Mouse (Mus musculus) ES-Bruce4 (cell line): ENCODE measurements at regions not wholly inside any gene's neighbourhood (a gene's known extent, or its start where the extent isn't known, plus 50 kb on each side); places are given as distances from the start of the nearest gene placed in this dataset.

Experiments
- H3K27ac ChIP-seq: 2 replicates; pipeline ENCODE4 v1.5.1; 2012; ENCODE audit warnings: low read length, inconsistent platforms; ENCODE audit not compliant: insufficient read depth
- H3K27me3 ChIP-seq: 2 replicates; pipeline ENCODE4 v1.6.1; 2012; ENCODE audit warnings: mild to moderate bottlenecking, low read length, inconsistent platforms; ENCODE audit not compliant: control insufficient read depth, poor library complexity, insufficient read depth, severe bottlenecking
- H3K36me3 ChIP-seq: 2 replicates; pipeline ENCODE4 v1.6.1; 2012; ENCODE audit warnings: inconsistent platforms, mild to moderate bottlenecking, low read length, moderate library complexity; ENCODE audit not compliant: control insufficient read depth, poor library complexity, insufficient read depth, severe bottlenecking
- H3K4me1 ChIP-seq: one replicate; pipeline ENCODE4 v1.8.1; 2011; ENCODE audit warnings: low read length; ENCODE audit not compliant: control insufficient read depth, insufficient read depth
- H3K4me3 ChIP-seq: 2 replicates; pipeline ENCODE4 v1.5.1; 2011; ENCODE audit warnings: low read depth, mild to moderate bottlenecking, low read length
- H3K9ac ChIP-seq: 2 replicates; pipeline ENCODE4 v1.6.1; 2012; ENCODE audit warnings: low read depth, mild to moderate bottlenecking, inconsistent platforms; ENCODE audit not compliant: poor library complexity, severe bottlenecking
- H3K9me3 ChIP-seq: replicated peaks from 2 replicates; pipeline ENCODE4 v1.6.1; 2012; ENCODE audit warnings: mild to moderate bottlenecking, low read length, inconsistent platforms; ENCODE audit not compliant: control insufficient read depth, poor library complexity, insufficient read depth, severe bottlenecking
- CTCF ChIP-seq: IDR thresholded peaks from one replicate; pipeline ENCODE4 v1.8.1; 2011; ENCODE audit warnings: low read depth, low read length
- EP300 ChIP-seq: IDR thresholded peaks from 2 replicates; pipeline ENCODE4 v1.6.1; 2011; ENCODE audit warnings: low read depth, low read length; ENCODE audit not compliant: insufficient read depth
- POLR2A ChIP-seq: IDR thresholded peaks from one replicate; pipeline ENCODE4 v1.8.1; 2011; ENCODE audit warnings: low read length; ENCODE audit not compliant: insufficient read depth

DNA sequence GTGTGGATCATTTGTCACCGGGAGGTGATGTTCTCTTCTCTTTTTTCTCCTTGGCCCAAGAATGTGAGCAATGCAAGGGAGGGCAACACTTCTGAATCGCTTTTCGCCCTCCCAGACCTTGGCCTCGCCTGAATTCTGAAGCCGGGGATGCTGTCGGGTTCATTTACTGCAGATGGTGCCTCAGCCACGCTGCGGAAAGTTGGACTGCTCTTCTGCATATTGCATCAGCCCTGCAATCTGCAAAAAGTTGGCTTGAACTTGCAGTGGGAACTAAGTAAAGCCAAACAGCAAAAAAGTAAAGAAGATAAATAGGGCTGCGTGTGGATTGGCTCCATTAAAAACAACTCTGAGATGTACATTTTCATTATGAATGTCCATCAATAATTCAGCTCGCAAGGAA, 55.9 kb upstream of the Dok5 start:
- TF ChIP-seq EP300: no peak
- no peak for TF ChIP-seq POLR2A
- no peak for TF ChIP-seq CTCF
- Histone ChIP-seq H3K4me3 (no peak overlapping the region), H3K9ac (no peak overlapping the region), H3K27ac (no peak overlapping the region), H3K4me1 (no peaks in the 10 kb centered on the region), H3K27me3 (no peaks in the 10 kb centered on the region), H3K36me3 (no peaks in the 10 kb centered on the region), H3K9me3 (no peaks in the 10 kb centered on the region; the same call in 1 of the 2 replicates)

DNA sequence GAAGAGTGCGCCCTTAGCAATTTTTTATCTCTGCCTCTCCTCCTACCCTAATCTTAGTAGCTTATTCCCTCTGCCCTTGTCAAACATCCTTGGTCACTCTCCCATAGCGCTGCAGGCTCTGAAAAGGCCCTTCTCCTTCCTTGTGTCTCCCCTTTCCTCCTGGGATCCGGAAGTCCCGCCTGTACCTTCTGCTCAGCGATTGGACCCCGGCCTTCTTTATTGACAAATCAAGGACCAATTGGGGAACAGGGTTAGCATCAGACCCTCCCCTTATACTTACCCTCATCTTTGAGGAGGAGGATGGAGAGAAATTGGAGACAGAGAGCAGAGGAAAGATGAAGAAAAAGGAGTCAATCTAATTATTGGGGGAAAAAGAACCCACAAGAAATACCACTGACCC, 57.9 kb upstream of the Dok5 start:
- H3K9me3 ChIP-seq: no peaks in the 10 kb centered on the region; the same call in 1 of the 2 replicates
- TF ChIP-seq CTCF: no peak
- no peak for TF ChIP-seq EP300
- TF ChIP-seq POLR2A: peak; percentile 33
- no peaks in the 10 kb centered on the region for H3K4me1 ChIP-seq
- peak overlapping the region; percentile 79 for H3K4me3 ChIP-seq
- no peaks in the 10 kb centered on the region for H3K27me3 ChIP-seq
- H3K36me3 ChIP-seq: no peaks in the 10 kb centered on the region
- peak overlapping the region; percentile 18; the same call in 1 of the 2 replicates for H3K9ac ChIP-seq
- no peak overlapping the region for H3K27ac ChIP-seq

DNA sequence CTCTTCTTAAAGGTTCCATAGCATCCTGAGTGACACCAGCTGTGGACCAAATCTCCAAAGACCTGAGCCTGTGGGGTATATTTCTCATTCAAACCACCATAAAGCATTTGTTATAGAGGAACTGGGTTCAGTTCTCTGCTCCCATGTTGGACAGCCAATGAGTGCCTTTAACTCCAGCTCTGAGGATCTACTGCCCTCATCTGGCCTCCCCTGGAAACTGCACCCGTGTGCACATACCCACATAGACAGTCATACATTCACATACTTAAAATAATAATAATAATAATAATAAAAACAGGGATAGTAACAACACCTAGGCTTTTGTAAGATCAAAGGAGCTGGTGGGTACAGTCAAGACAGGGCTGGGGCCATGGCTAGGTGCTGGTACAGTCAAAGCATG, 58.8 kb upstream of the Dok5 start:
- TF ChIP-seq POLR2A (no peak), CTCF (peak; percentile 47)
- no peaks in the 10 kb centered on the region for H3K4me1 ChIP-seq
- H3K4me3 ChIP-seq: no peak overlapping the region
- no peaks in the 10 kb centered on the region for H3K36me3 ChIP-seq
- no peak overlapping the region for H3K9ac ChIP-seq
- H3K27me3 ChIP-seq: no peaks in the 10 kb centered on the region
- no peaks in the 10 kb centered on the region; the same call in 1 of the 2 replicates for H3K9me3 ChIP-seq
- no peak overlapping the region for H3K27ac ChIP-seq

- Histone ChIP-seq H3K36me3 (no peaks in the 10 kb centered on the region), H3K27ac (no peak overlapping the region), H3K9ac (no peak overlapping the region), H3K27me3 (no peaks in the 10 kb centered on the region), H3K4me1 (no peaks in the 10 kb centered on the region), H3K4me3 (no peak overlapping the region), H3K9me3 (no peaks in the 10 kb centered on the region; the same call in 1 of the 2 replicates)
- no peak for TF ChIP-seq EP300
- TF ChIP-seq POLR2A: no peak
- TF ChIP-seq CTCF: no peak
These were observed 62.6 kb upstream of the Dok5 start for GRCm38 (mm10) chr2:170668960-170669359.

DNA sequence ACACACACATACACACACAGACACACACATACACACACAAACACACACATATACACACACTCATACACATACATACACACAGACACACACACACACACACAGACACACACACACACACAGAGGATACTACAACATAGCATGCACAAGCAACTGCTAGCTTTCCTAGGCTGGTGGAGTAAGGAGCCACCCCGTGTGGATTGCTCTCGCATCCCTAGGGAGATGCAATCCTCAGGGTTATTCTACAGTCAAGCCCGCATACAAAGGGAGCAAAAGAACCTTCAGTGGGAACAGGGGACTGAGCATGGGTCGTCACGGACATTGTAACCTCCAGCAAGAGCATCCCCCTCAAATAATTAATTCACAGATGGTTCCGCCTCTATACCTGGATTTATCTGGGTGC, 63.1 kb upstream of the Dok5 start:
- H3K9ac ChIP-seq: no peak overlapping the region
- H3K4me3 ChIP-seq: no peak overlapping the region
- H3K27me3 ChIP-seq: no peaks in the 10 kb centered on the region
- no peaks in the 10 kb centered on the region for H3K4me1 ChIP-seq
- no peaks in the 10 kb centered on the region for H3K36me3 ChIP-seq
- TF ChIP-seq CTCF: no peak
- TF ChIP-seq POLR2A: no peak
- no peak for TF ChIP-seq EP300
- no peaks in the 10 kb centered on the region; the same call in 1 of the 2 replicates for H3K9me3 ChIP-seq
- H3K27ac ChIP-seq: no peak overlapping the region

- no peaks in the 10 kb centered on the region for H3K27me3 ChIP-seq
- no peak overlapping the region for H3K27ac ChIP-seq
- no peak for TF ChIP-seq CTCF
- no peak for TF ChIP-seq POLR2A
- TF ChIP-seq EP300: no peak
- H3K4me3 ChIP-seq: no peak overlapping the region
- H3K36me3 ChIP-seq: no peaks in the 10 kb centered on the region
- no peaks in the 10 kb centered on the region for H3K9me3 ChIP-seq
- H3K4me1 ChIP-seq: peaks cover 2% of the 10 kb centered on the region
- H3K9ac ChIP-seq: no peak overlapping the region
These were observed 60.5 kb upstream of the 4930470P17Rik start for GRCm38 (mm10) chr2:170662069-170662980.
